Mouse (Mus musculus) embryo, embryonic 11 days (tissue): Measurements from ENCODE around the gene Rragc.
A peak's percentile ranks its signal among the peaks of the same experiment; 100 is the strongest.
"Not testable (repeated sequence)": the region's sequence is repeated elsewhere in the genome, so short reads cannot be mapped to it uniquely, and the experiment has no call there.

ENCODE experiments used
- DNase-seq: peaks from one replicate; pipeline ENCODE4 v3.0.0-alpha.2; 2015

The Rragc gene

GRCm38 (mm10) chr4:123916748-123917547 lies at the start of gene Rragc:
Gene Rragc, plus strand, starts transcription at chr4:123917446.
- peak; percentile 98 for DNase-seq

- DNase-seq = no peak
Observed at GRCm38 (mm10) chr4:123893726-123894125, 23.5 kb upstream of the Rragc start.

GRCm38 (mm10) chr4:123894295-123894694 lies 23.0 kb upstream of the Rragc start:
- no peak for DNase-seq

GRCm38 (mm10) chr4:123898696-123899095 lies 18.6 kb upstream of the Rragc start:
- peak; percentile 74 for DNase-seq

- DNase-seq = no peak
Observed at GRCm38 (mm10) chr4:123903432-123903831, 13.8 kb upstream of the Rragc start.

- DNase-seq = peak; percentile 98
Observed at GRCm38 (mm10) chr4:123904333-123905125, 12.7 kb upstream of the Rragc start, which contains the start of gene Mycbp. Gene Mycbp, plus strand, starts transcription at chr4:123904832.

GRCm38 (mm10) chr4:123905126-123905668 lies 12.0 kb upstream of the Rragc start:
- DNase-seq = peak; percentile 60

GRCm38 (mm10) chr4:123911503-123911902 lies 5.7 kb upstream of the Rragc start:
- DNase-seq = no peak

- no peak for DNase-seq
Observed at GRCm38 (mm10) chr4:123912431-123912830, 4.8 kb upstream of the Rragc start.

GRCm38 (mm10) chr4:123917548-123918140 lies 398 bp downstream of the Rragc start, which contains the start of gene 4930535I16Rik:
Gene 4930535I16Rik, minus strand, starts transcription at chr4:123918022.
- peak; percentile 57 for DNase-seq

GRCm38 (mm10) chr4:123918851-123919250 lies 1.6 kb downstream of the Rragc start:
- DNase-seq = no peak

- no peak for DNase-seq
Observed at GRCm38 (mm10) chr4:123921055-123921565, 3.9 kb downstream of the Rragc start.

- DNase-seq = no peak
Observed at GRCm38 (mm10) chr4:123927961-123928360, 10.7 kb downstream of the Rragc start.

GRCm38 (mm10) chr4:123929994-123930393 lies 12.7 kb downstream of the Rragc start:
- DNase-seq = no peak

- DNase-seq = no peak
Observed at GRCm38 (mm10) chr4:123934306-123934705, 17.1 kb downstream of the Rragc start.

GRCm38 (mm10) chr4:123936059-123936458 lies 18.8 kb downstream of the Rragc start:
- DNase-seq = no peak

- DNase-seq = peak; percentile 86
Observed at GRCm38 (mm10) chr4:123939838-123940237, 22.6 kb downstream of the Rragc start.

GRCm38 (mm10) chr4:123940878-123941277 lies 23.6 kb downstream of the Rragc start:
- not testable (repeated sequence) for DNase-seq

- DNase-seq = no peak
Observed at GRCm38 (mm10) chr4:123946701-123947100, 29.5 kb downstream of the Rragc start.

- DNase-seq = no peak
Observed at GRCm38 (mm10) chr4:123947149-123947548, 29.9 kb downstream of the Rragc start.

- DNase-seq = no peak
Observed at GRCm38 (mm10) chr4:123948901-123949300, 31.7 kb downstream of the Rragc start.

- DNase-seq = no peak
Observed at GRCm38 (mm10) chr4:123949649-123950048, 32.4 kb downstream of the Rragc start.

- DNase-seq = no peak
Observed at GRCm38 (mm10) chr4:123952059-123952458, 34.8 kb downstream of the Rragc start.
